Mouse (Mus musculus) myocyte (in vitro differentiated cells): ENCODE measurements around the gene Kank1.

Experiments
- CEBPB ChIP-seq: IDR thresholded peaks from 2 replicates; pipeline ENCODE4 v1.6.1; 2011; ENCODE audit warnings: mild to moderate bottlenecking, moderate library complexity; ENCODE audit not compliant: poor library complexity, insufficient read depth, severe bottlenecking
- E2F4 ChIP-seq: IDR thresholded peaks from one replicate; pipeline ENCODE4 v1.6.1; 2011; ENCODE audit warnings: mild to moderate bottlenecking, control low read depth, moderate library complexity; ENCODE audit not compliant: insufficient read depth
- MAX ChIP-seq: IDR thresholded peaks from one replicate; pipeline ENCODE4 v1.6.1; 2011; ENCODE audit warnings: low read depth, mild to moderate bottlenecking, control low read depth
- MYOD1 ChIP-seq, 3 experiments: IDR thresholded peaks; one replicate each; pipeline ENCODE4 v1.6.1; 2011; ENCODE audit warnings: control low read depth in 2 of 3, low read depth in 2 of 3, mild to moderate bottlenecking in 2 of 3, moderate library complexity in 1 of 3; ENCODE audit not compliant: insufficient read length in 2 of 3, control insufficient read depth in 1 of 3
- MYOG ChIP-seq, 3 experiments: IDR thresholded peaks; one replicate each; pipeline ENCODE4 v1.6.1; 2011; ENCODE audit warnings: control low read depth in 2 of 3, low read depth in 2 of 3, mild to moderate bottlenecking in 2 of 3; ENCODE audit not compliant: insufficient read length in 2 of 3, control insufficient read depth in 1 of 3, insufficient read depth in 1 of 3
- POLR2A ChIP-seq: IDR thresholded peaks from one replicate; pipeline ENCODE4 v1.6.1; 2011; ENCODE audit warnings: low read depth, mild to moderate bottlenecking, control low read depth, moderate library complexity; ENCODE audit not compliant: insufficient read length
- POLR2AphosphoS2 ChIP-seq: IDR thresholded peaks from one replicate; pipeline ENCODE4 v1.6.1; 2011; ENCODE audit warnings: low read depth, control low read depth; ENCODE audit not compliant: insufficient read length
- REST ChIP-seq: IDR thresholded peaks from one replicate; pipeline ENCODE4 v1.6.1; 2011; ENCODE audit warnings: mild to moderate bottlenecking, control low read depth, moderate library complexity; ENCODE audit not compliant: insufficient read depth, insufficient read length
- SRF ChIP-seq: IDR thresholded peaks from one replicate; pipeline ENCODE4 v1.6.1; 2011; ENCODE audit warnings: low read depth; ENCODE audit not compliant: control insufficient read depth, insufficient read length
- TCF12 ChIP-seq: IDR thresholded peaks from one replicate; pipeline ENCODE4 v1.6.1; 2011; ENCODE audit warnings: mild to moderate bottlenecking, control low read depth; ENCODE audit not compliant: poor library complexity, insufficient read depth, severe bottlenecking
- TCF3 ChIP-seq: IDR thresholded peaks from one replicate; pipeline ENCODE4 v1.6.1; 2011; ENCODE audit warnings: low read depth, control low read depth; ENCODE audit not compliant: insufficient read length
- USF1 ChIP-seq: IDR thresholded peaks from one replicate; pipeline ENCODE4 v1.6.1; 2011; ENCODE audit warnings: low read depth, mild to moderate bottlenecking, control low read depth, moderate library complexity

DNA sequence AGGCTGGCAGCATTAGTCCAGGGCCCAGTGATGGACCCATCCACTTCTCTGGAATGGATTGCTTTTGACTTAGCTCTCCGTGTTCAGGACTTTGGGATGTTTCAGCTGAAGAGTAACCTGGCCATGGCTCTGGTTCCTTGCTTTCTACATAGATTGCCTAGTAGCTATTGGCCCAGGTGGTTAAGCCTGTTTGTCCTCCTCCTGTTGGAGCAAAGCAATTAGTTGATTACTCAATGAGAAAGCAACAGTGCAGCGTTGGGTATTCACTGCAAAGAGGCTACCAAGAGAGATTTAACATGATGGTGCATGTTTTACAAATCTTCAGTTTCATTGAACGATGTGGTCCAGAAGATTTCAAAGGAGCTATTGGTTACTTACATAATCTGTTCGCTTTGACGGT lies 186.6 kb downstream of the Kank1 start:
- TF ChIP-seq POLR2A (no peak), E2F4 (no peak), USF1 (no peak), MAX (no peak), POLR2AphosphoS2 (no peak), MYOD1 (IDR thresholded peaks at IDR 0.05; ENCODE audit: control insufficient read depth in 1 of 3, insufficient read length in 2 of 3, low read depth in 2 of 3) (no peak), CEBPB (no peak), MYOG (IDR thresholded peaks at IDR 0.05; ENCODE audit: control insufficient read depth in 1 of 3, insufficient read depth in 1 of 3, insufficient read length in 2 of 3, low read depth in 2 of 3) (no peak), TCF3 (no peak), REST (no peak), TCF12 (no peak), SRF (no peak)
